Mouse (Mus musculus): ENCODE data around the gene Bdh2.

GRCm38 (mm10) chr3:135245733-135246132 lies 35.3 kb upstream of the Bdh2 start:
- TF ChIP-seq CTCF (IDR thresholded peaks at IDR 0.05; ENCODE audit: borderline replicate concordance, insufficient read depth, low read length) (no peak), POLR2A (IDR thresholded peaks at IDR 0.05; ENCODE audit: low read depth, low read length) (no peak)
